Mouse (Mus musculus) Muller cell, postnatal 12 days (primary cell): ENCODE data around the gene Dzank1.

Experiments used
- DNase-seq: peaks from one replicate; pipeline ENCODE4 v3.0.0-alpha.2; 2015; ENCODE audit errors: inconsistent ontology term

The Dzank1 gene

DNA sequence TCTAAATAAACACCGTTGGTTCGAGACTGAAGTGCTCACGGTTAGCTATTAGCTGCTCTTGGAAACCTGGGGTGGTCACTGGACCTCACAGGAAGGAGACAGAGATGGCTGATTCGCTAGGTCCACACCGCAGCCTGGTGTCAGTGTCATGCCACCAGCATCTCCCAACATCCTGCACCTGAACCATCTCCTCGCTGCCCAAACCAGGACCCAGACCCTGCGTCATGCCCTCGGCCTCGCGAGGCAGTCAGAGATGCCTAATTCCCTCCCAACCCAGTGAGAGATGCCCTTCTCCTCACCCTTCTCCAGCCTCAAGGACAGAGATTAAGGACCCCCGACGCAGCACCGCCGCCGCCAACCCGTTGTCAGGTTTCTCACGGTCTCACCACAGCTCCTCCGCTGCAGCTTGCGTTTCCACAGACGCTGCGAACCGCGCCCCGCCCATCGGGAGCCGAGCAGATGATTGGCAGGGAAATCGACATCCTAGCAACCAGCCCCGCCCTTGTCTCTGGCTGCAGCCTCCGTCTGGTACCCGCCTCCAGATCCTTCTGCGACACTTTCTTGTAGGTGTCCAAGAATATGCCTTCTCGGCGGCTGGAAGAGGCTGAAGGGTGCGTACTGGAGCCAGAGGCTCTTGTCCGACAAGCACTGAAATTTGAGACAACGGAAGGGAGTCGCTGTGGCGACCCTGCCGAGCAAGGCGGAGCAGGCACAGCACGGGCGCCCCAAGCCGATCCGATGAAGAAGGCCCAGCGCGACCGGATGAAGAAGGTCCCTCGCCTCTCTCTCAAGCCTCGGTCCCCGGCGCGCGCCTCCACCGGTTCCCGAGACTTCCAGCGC, at the start of gene Dzank1, which contains the start of gene Polr3f:
Gene Dzank1 (minus strand): TSS at position 434 of the 840 bp plus-strand sequence.
Gene Polr3f (plus strand): TSS at position 738 of the 840 bp plus-strand sequence.
- peak; percentile 97 for DNase-seq

DNA sequence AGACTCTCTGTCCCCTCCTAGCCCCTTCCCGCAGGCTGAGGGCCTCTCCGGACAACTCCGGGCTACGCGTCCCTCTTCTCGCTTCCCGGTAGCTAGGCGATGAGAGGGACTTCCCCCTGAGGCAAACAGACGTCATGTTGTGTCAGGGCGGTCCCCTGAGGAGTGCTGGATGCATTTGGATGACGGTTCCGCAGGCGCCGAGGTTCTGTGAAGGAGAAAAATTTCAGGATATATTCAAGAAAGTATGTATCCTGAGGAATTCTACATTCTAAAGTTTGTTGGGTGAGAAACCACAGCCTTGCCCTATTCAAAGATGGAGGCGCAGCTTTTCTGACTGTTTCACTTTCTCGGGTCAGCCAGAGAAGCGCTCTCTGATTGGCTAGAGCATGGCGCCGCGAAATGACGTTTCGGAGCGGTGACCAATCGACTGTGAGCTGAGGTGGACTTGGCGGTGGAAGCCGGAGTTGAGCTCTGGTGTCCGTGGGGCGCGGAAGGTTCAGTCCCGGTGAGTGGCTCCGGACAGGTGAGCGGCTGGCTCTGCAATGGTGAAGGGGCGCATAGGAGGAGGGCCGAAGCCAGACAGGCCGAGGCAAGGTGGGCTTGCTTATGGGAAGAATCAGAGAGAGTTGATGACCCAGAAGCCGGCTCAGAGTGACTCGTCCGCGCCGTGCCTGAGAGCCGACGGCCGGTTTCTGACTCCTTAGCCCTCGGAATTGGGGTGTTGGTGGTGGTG, 28.8 kb upstream of the Dzank1 start, which contains the start of gene Sec23b:
Gene Sec23b (plus strand): TSS at position 410 of the 733 bp plus-strand sequence.
- DNase-seq: peak; percentile 94

DNA sequence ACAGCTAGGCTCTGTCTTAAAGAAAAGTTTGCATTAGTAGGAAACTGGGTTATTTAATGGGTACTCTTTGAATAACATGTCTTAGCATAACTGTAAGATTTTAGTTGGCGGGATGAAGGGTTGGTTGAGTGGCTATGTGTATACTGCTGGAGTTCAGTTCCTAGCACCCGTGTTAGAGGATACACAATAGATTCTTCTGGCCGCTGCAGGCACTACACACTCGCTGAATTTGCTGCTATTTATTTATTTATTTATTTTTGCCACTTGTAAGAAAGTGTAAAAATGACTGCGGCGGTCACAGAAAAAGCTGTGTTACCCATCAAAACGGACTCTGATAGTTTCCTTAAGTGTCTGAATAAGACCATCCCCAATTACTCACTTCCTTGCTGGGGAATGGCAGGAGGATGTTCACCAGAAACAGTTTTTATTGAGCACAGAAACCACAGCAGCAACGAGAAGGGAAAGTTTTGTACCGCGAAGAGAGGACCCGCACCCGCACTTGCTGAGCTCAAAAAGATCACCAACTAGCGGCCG, 28.1 kb upstream of the Dzank1 start:
- no peak for DNase-seq

DNA sequence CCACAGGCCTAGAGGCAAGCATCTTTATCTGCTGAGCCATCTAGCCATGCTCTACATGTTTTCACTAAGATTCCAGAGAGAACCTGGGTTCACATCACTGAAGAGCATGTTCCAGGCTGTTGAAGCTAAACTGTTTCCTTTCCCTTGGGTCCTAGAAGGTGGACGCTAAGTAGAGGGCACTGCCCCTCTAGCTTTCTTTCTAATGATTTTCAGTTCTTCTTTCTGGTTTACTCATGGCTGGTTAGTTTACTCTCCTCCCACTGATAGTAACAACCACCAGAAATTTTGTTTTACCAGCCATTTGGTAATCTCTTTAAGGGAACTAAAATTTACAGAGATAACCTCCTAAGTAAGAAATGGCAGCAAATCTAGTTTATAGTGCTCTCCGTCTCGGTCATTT, 26.7 kb upstream of the Dzank1 start:
- no peak for DNase-seq

DNA sequence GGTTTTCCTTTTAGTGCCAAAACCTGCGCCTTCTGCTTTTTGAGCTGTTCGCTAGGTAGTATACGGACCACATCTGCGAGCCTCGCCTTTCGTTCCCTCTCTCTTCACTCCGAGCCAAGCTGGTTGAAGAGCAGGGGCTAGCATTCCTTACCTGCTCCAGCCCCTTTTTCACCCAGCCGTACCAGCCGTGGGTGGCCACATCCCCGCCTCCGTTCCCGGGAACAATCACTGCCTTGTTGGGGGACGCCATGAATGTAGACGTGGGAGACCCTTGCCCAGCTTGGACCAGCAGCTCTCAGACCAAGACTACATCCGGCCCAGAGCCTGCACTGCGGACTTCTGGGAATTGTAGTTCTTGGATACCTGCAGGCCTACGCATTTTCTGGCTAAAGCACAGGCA, 23.3 kb upstream of the Dzank1 start, which contains the start of gene Rbbp9:
Gene Rbbp9 (minus strand): TSS at position 341 of the 400 bp plus-strand sequence.
- DNase-seq: peak; percentile 69

DNA sequence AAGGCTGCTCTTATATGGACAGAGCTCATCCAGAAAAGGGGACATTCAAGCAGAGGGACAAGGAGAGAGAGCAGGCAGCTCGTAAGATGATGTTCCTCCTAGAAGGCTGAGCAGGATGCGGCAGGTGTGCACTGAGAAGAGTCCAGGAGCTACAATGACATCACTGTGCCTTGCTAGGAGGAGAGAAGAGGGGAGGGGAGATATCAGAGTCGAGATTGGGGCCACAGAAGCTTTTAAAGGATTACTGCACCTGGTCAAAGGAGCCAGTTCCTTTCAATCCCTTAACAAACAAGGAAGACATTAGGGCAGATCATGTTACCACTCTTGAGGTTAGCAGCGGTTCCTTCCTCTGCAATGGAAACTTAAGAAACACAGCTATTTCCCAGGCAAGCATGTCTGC, 20.3 kb upstream of the Dzank1 start:
- DNase-seq: no peak

- no peak for DNase-seq
Observed at GRCm38 (mm10) chr2:144545481-144545880, 18.3 kb upstream of the Dzank1 start.

- DNase-seq: no peak
Observed at GRCm38 (mm10) chr2:144545061-144545460, 17.8 kb upstream of the Dzank1 start.

DNA sequence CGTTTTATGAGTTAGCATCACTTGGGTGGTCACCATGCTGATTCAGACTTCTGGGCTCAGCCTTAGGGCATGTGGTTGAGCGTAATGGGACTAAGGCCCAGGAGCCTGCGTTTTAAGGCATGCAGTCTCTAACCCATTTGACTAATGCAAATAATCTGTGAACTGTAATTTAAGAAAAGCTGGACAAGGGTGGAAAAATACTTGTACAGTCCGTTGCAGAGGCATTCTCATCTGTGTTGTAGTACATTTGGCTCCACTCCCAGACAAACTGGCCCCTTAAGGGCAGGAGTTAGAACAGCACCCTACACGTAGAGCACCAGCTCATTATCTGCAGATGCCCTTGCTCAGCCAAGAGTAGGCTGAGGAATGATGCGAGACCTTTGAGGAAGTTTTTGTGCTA, 17.4 kb upstream of the Dzank1 start:
- no peak for DNase-seq

GRCm38 (mm10) chr2:144543670-144544069, 16.5 kb upstream of the Dzank1 start:
- DNase-seq: no peak

GRCm38 (mm10) chr2:144541246-144541645, 14.0 kb upstream of the Dzank1 start:
- DNase-seq: no peak

DNA sequence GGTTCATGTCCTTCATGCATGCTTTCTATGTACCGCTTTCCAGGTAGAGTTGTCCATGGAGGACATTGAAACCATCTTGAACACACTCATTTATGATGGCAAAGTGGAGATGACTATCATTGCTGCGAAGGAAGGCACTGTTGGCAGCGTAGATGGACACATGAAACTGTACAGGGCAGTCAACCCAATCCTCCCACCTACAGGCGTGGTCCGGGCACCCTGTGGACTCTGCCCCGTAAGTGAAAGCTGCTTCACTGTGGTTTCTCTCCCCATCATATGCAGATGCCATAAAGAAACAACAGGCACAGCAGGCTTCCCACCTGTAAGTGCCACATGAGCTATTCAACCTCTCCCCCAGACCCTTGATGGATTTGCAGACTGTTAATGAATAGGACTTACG, 9.9 kb upstream of the Dzank1 start:
- DNase-seq: no peak

GRCm38 (mm10) chr2:144527821-144528174, 584 bp upstream of the Dzank1 start:
- no peak for DNase-seq

- DNase-seq: no peak
Observed at GRCm38 (mm10) chr2:144525856-144526255, 1.4 kb downstream of the Dzank1 start.

GRCm38 (mm10) chr2:144519772-144520171, 7.4 kb downstream of the Dzank1 start:
- no peak for DNase-seq

DNA sequence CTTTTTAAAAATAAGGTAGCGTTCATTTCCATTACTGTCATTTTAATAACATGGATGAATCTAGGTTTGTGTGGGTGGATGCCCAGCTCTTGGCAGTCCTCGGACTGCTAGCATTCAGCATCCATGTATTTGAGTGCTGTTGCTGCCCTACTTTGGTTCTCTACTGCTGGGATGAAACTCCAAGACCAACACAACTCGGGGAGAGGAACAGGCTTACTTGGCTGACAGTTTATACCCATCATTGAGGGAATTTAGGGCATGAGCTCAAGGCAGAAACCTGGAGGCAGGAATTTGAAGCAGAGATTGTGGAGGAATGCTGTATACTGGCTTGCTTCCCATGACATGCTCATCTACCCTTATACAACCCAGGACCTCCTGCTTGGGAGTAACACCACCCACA, 12.6 kb downstream of the Dzank1 start:
- no peak for DNase-seq

- DNase-seq: no peak
Observed at GRCm38 (mm10) chr2:144502134-144502533, 25.1 kb downstream of the Dzank1 start.

GRCm38 (mm10) chr2:144489342-144489741, 37.9 kb downstream of the Dzank1 start:
- DNase-seq: no peak

GRCm38 (mm10) chr2:144487476-144487875, 39.7 kb downstream of the Dzank1 start:
- DNase-seq: peak; percentile 86

- DNase-seq: no peak
Observed at GRCm38 (mm10) chr2:144485439-144485838, 41.8 kb downstream of the Dzank1 start.

- peak; percentile 25 for DNase-seq
Observed at GRCm38 (mm10) chr2:144484084-144484483, 43.1 kb downstream of the Dzank1 start.

- no peak for DNase-seq
Observed at GRCm38 (mm10) chr2:144479421-144479820, 47.8 kb downstream of the Dzank1 start.
